Mouse (Mus musculus): Measurements from ENCODE around the gene Edaradd.

The Edaradd gene

DNA sequence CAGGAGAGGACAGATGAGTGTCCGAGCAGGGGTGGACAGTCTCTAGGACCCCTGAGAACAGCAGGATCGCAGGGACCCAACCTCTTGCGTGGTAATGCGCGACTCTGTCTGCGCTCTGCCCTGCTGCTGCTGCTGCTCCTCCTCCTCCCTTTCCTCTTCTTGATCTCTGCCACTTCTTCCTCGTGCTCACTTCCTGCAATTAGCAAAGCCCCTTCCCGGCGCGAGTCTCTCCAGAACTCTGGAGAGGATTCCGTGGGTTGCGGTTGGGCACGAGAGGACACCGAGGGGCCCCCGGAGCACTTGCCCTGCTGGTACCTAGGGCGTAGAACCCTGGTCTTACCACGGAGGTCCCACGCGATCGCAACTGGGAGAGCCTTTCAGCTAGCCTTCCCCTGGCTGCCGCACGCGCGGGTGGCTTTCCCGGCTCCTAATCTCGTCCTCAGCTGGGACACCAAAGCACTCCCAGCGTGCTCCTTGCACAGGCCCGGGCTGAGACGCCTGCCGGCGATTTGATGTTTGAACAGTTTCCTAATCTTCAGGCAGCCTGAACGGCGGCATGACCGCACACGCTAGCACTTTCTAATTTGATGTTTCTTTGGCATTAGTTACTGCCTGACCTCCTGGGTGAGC lies at the start of gene Edaradd:
TSS of gene Edaradd (minus strand) at position 484 of the 630 bp plus-strand sequence.
- DNase-seq = peak; percentile 73

DNA sequence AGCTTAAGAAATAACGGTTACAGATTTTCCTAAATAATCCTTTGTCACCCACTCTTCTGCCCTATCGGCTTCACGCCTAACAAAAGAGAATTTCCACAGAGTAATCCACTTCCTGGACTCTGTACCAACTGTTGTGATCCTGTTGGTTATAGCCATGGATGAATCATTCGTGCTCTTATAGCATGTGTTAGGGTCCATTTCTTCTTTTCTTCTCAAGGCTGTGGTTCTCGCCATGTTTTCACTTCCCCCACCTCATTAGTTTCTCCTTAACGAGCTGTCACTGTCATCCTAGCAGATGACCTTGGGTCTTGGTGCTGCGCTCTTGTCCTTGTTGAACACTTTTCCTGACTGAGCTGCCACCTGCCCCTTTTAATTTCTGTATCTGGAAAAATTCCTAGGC lies 49.5 kb upstream of the Edaradd start:
- no peak for DNase-seq

- no peak for DNase-seq
Measured at GRCm38 (mm10) chr13:12568597-12569469, 48.6 kb upstream of the Edaradd start.

GRCm38 (mm10) chr13:12567936-12568335 lies 47.7 kb upstream of the Edaradd start:
- no peak for DNase-seq

DNA sequence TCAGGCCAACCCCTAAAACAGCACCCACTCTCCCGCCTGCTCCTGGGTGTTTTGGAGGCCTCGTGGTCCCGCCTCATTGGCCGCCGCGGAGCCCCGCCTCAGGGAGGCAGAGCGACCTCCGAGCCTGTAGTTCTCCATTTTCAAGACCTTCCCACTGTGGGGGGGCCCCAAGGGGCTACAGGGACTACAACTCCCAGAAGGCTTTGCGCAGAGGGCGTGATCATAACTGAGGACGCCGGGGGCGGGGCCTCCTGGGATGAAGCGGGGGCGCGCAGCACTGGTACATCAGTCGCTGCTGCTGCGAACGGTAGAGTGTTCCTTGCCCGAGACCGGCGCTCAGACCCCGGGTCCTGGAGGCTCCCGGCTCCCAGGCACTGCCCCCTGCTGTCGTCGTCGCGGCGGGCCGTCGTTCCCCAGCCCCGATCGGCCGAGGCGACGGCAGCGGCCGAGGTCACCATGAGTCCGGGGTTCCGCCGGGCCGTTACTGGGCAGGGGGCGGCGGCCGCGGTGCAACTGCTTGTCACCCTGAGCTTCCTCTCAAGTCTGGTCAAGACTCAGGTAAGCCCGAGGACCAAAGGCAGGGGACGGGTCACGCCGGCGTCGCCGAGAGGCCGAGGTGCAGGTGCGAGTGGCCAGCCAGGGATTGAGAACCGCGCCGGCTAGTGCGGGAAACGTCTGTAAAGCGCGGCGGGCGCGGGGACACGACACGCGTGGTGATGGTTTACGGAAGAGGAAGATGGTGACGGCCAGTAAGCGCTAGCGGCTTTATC lies 45.6 kb upstream of the Edaradd start, which contains the start of gene Ero1lb:
TSS of gene Ero1lb (plus strand) at position 254 of the 770 bp plus-strand sequence.
- peak; percentile 100 for DNase-seq

DNA sequence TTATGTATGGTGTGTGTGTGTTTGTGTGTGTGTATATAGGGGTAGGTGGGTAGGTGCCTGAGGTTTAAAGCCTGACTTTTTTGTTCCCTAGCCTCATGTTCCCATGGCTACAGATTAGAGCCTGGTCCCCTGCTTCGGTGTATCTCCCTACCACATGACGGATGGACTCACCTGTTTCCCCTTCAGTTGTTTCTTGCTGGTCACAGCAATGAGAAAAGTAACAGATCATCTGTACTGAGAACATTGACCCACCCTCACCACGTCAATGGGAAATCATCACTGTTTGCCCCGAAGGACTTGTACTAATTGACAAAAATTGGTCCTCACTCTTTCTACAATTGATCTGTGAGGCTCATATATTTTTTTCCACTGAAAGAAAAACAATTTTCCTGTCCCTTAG lies 42.0 kb upstream of the Edaradd start:
- no peak for DNase-seq

- DNase-seq = peak; percentile 7
Measured at GRCm38 (mm10) chr13:12561729-12562128, 41.5 kb upstream of the Edaradd start.

DNA sequence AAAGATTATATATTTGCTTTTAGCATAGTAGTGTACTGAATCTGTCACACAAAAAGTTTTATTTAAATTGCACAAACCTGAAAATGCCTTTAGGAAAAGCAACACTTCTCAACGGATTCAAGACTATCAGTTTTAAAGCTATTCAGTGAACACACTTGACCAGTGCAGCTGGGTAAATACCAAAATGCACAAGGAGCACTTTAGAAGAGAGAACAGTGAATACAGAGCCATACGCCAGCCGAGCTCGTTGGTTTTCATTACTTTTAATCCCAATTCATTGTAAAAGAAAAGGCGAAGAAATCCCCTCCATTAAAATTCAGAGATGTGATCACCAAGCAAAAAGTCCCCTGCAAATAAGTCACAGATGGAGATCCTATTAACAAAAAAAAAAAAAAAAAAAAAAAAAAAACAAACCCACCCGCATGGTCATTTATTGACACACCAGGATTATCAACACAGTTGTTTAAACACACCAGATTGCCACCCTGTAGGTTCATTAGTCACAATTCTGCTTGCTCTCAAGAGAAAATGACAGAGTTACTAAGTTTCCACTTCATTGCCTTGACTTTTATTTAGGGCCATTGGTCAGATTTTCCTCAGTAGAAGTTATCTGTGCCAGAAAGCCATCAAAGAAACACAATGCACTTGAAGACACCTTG lies 39.4 kb upstream of the Edaradd start:
- peak; percentile 39 for DNase-seq

- DNase-seq = no peak
Measured at GRCm38 (mm10) chr13:12559044-12559443, 38.8 kb upstream of the Edaradd start.

- DNase-seq = no peak
Measured at GRCm38 (mm10) chr13:12554211-12554610, 34.0 kb upstream of the Edaradd start.

DNA sequence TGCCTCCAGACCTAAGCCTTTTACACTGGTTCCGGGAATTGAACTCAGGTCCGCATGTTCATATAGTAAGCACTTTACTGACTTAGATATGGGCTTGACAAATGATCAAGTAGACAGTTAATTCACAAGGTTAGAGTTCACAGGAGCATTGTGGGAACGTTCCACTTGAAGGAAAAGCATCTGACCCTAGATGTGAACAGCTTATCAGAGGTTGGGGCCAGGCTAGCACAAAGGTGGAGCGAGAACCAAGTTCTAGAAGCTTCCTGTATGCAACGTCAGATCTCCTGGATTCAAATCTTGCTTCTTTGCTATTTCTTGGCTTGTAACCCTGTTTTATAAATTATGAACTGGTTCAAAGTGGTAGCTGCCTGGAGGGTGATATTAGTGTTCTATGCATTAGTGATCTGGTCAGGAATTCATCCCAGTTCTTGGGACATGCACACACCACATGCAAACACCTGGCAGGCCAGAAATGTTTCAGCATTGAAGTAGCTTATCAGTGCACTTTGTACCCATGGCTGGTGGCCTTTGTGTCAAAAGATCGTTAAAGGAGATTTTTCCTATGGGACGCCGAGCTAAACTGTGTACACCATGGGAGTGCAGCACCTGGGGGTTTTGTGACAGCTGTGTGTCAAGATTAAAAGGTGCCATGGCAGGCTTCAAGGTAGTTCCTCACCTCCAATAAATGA lies 23.8 kb upstream of the Edaradd start:
- no peak for DNase-seq

DNA sequence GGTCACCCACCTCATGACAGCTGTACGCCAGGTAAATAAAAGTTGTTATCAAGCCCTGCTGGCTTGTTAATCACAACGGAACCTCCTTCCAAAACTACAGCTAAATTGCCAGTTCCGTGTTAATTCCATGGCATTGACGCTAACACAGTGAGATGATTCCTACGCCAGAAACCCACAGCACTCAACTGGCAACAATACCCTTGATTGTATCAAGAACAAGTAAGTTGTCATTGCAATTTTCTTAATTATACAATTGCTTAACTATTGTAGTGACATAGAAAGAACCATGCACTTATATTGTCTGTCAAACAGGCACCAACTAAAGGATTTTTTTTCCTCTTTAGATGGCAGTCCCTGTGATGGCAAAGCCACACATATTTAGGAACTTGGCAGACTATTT lies 23.0 kb upstream of the Edaradd start:
- no peak for DNase-seq

DNA sequence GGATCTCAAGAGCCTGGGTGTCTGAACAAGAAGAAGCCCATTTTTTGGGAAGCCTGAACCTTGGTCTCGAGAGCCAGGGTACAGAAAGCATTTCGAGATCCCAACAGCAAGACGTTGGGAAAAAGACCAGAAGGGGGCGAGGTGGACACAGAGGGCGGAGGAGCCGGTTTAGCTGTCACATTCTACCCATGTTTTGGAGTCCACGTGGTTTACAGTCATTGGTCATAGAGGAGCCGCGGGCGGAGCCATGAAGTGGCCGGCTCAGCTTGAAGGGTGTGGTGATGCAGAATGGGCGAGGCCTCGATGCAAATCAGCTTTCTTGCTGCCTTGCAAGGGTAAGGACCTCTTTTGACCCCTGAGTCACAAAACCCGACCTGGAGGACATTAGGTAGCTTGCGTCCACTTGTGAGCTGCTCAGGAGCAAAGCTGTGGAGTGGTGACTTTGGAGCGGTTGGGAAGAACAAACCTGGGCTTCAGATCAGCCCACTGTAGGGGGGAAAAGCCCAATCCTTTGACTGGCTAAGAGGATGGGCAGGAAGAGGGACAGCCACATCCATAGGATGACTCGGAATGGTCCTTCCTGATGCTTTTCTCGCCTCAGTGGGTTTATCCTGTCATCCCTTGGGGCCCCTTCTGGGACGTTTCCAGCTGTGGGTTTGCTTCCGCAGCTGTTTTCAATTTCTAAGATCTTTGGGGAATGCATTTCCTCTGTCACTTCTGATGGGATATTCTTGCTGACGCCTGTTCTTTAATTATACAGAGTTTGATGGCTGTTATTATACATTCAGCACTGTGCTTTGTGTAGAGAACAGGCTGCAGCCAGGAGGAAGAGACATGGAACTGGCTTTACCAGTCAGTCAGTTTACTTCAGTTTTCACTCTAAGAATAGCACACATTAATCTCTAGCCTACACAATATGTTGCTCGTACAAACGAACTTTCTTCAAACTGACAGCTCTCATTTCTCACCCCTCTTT lies 22.1 kb upstream of the Edaradd start:
- peak; percentile 91 for DNase-seq

- no peak for DNase-seq
Measured at GRCm38 (mm10) chr13:12540119-12540518, 19.9 kb upstream of the Edaradd start.

DNA sequence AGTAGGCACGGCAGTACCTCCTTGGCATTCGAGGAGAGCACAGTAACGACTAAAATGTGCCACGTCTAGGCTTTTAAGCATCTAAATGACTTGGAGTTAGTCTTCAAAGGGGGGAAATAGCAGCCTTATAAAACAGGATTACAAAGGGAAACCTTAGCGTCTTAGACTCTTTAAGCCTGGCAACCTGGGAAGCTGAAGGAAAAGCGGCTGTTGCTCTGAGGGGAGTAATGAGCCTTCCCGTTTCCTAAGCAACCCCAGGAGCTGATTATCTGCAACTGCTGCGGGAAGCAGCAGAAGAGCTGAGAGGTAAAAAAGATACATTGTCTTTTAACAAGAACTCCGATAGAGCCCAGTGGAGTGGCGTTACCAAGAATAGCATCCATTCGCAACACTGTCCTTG lies 19.5 kb upstream of the Edaradd start:
- DNase-seq = no peak

GRCm38 (mm10) chr13:12537971-12538370 lies 17.7 kb upstream of the Edaradd start:
- DNase-seq = peak; percentile 83

DNA sequence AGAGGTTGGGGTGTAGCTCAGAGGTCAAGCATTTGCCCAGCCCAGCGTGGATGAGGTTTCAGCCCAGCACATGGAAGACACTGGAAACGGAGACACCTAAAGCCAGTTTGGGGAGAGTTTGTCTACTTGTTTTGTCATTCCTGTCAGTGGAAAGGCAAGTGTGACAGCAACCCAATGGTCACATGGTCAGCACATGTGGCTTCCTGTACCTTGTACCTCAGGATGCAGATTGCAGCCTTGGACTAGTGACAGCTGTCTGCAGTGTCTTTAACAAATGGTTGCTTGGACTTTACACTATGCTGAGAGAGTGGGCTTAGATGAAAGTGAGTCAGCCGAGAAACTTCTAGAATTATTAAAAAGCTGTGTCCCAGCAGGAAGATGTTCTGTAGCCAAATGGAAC lies 14.4 kb upstream of the Edaradd start:
- no peak for DNase-seq

DNA sequence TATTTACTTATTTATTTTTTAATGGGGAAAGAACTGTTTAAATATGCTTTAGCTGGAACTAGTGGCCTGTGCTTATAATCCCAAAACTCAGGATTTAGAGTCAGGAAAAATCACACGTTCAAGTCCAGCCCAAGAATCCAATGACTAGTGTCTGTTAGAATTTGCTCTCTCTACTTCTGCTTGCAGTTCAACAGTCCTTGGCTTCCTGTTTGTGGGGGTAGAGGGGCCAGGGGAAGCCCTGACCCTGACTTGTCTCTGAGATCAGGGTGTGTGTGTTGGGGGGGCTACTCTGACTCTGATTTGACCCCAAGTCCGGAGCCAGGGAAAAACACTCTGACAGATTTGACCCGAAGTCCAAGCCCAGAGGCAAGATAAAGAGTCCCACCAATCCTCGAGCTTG lies 5.4 kb upstream of the Edaradd start:
- no peak for DNase-seq

DNA sequence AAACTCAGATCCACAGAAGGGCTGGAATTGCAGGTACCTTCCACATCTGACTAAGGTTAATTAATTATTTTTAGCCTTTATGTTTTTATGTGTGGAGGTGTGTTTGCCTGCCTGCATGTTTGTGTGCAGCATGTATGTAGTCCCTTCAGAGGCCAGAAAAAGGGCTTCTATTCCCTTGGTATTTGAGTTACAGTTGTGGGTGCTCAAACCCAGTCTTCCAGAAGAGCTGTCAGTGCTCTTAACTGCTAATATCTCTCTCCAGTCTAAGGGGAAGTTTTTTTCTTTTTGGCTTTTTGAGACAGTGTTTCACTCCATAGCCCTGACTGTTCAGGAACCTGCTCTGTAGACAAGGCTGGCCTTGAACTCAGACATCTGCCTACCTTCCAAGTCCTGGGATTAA lies 2.1 kb upstream of the Edaradd start:
- no peak for DNase-seq

- DNase-seq = no peak
Measured at GRCm38 (mm10) chr13:12519371-12519770, 867 bp downstream of the Edaradd start.
